In genomic region chr12:74014739-74015270, GRCm38 (mm10) we compare ENCODE assay signal across 9 mouse cellular contexts. TPM values are rescaled to one million over a fixed set of nuclear protein-coding genes. Genes with fewer than 3 reads are reported as not detected.
A peak's percentile ranks its signal among the peaks of the same experiment; 100 is the strongest.
DNase-seq lines count a peak whose midpoint lies in the region; ATAC-seq lines count a peak whose summit lies in the region.
"Had no signal": no experiment of that assay in that cellular context is flagged by ENCODE, and none has a peak within 500 bp of the region (broad histone marks: within the 10 kb centered on the region; RNA-seq: fewer than 3 reads in every experiment).

No protein-coding gene starts in this region.

- peak; percentile 35 for DNase-seq in gastrocnemius, adult 18-20 months (ENCODE audit: low spot score)
- no peak for DNase-seq in gastrocnemius, postnatal 36 days
- peak; percentile 15 to 58 for DNase-seq in spleen, postnatal 10 days (ENCODE audit: low spot score in 2 of 2)
- DNase-seq in spleen, postnatal 36 days (ENCODE audit: low spot score in 2 of 2) = no peak
- peak; percentile 58 to 60 for DNase-seq in cerebellum, postnatal 10 days
- peak; percentile 60 for DNase-seq in lung, postnatal 14 days
- no peak for DNase-seq in Muller cell, postnatal 12 days (ENCODE audit: inconsistent ontology term)

- H3K4me3 ChIP-seq in forebrain, embryonic 16.5 days (replicated peaks; ENCODE audit: low read length) = no peak overlapping the region
- H3K4me3 ChIP-seq: myocyte had no signal

- no peaks in the 10 kb centered on the region for H3K9me3 ChIP-seq in forebrain, embryonic 16.5 days (ENCODE audit: control insufficient read depth, low read length)

- no peak overlapping the region for H3K27ac ChIP-seq in forebrain, embryonic 16.5 days (ENCODE audit: low read length)

- no peaks in the 10 kb centered on the region for H3K27me3 ChIP-seq in forebrain, embryonic 16.5 days (replicated peaks; ENCODE audit: control insufficient read depth, insufficient read depth, low read length)

- H3K36me3 ChIP-seq in forebrain, embryonic 16.5 days (ENCODE audit: control insufficient read depth, insufficient read depth) = no peaks in the 10 kb centered on the region

- H3K4me2 ChIP-seq in forebrain, embryonic 16.5 days (ENCODE audit: low read length) = no peak overlapping the region

- intact Hi-C loops in gastrocnemius, postnatal 36 days (cut with DNase I) = loop anchor here (2.0 kb wide), 1 partner anchor 310 kb away; no protein-coding TSS in a partner anchor

- H3K9ac ChIP-seq in forebrain, embryonic 16.5 days (replicated peaks; ENCODE audit: low read depth, low read length) = no peak overlapping the region

- ATAC-seq in forebrain, embryonic 16.5 days = no peak

- 63% methylated on average over 7 of the region's 7 CpGs for WGBS in forebrain, embryonic 16.5 days

- no peaks in the 10 kb centered on the region for H3K4me1 ChIP-seq in forebrain, embryonic 16.5 days (replicated peaks; ENCODE audit: control insufficient read depth, insufficient read depth, low read length)

RNA-seq across cellular contexts. Expression of gene Syt16, which starts 17.3 kb away (rescaled TPM):
- not detected for total RNA-seq in gastrocnemius, adult 18-20 months (2021)
- total RNA-seq in gastrocnemius, postnatal 36 days (2021) = not detected
- 80.6 and 81.0 TPM in 2 replicates for polyA plus RNA-seq in forebrain, embryonic 16.5 days (2015; fragmentation: Nextera tagmentation; extraction: Ambion mirVana)
- polyA plus RNA-seq: myocyte had no signal

RNA-seq across cellular contexts. Expression of gene Snapc1, which starts 50.5 kb away (rescaled TPM):
- total RNA-seq in gastrocnemius, adult 18-20 months (2021) = 1 to 10 TPM; 4.7 to 8.5 TPM
- 1 to 10 TPM; 3.8 to 5.3 TPM for total RNA-seq in gastrocnemius, postnatal 36 days (2021)
- 42.4 and 43.9 TPM in 2 replicates for polyA plus RNA-seq in forebrain, embryonic 16.5 days (2015; fragmentation: Nextera tagmentation; extraction: Ambion mirVana)

Comparison
In these comparisons a context has a peak if more than half of its experiments do, and no peak if none do; other contexts are left out.
1. DNase-seq: peak in gastrocnemius, adult 18-20 months (single experiment), spleen, postnatal 10 days (2 of 2), cerebellum, postnatal 10 days (2 of 2) and lung, postnatal 14 days (single experiment); none in gastrocnemius, postnatal 36 days (0 of 2), spleen, postnatal 36 days (0 of 2) and Muller cell, postnatal 12 days (single experiment).